Mouse (Mus musculus) olfactory bulb, adult 2 months (tissue): ENCODE measurements at regions not wholly inside any gene's neighbourhood (a gene's known extent, or its start where the extent isn't known, plus 50 kb on each side); places are given as distances from the start of the nearest gene placed in this dataset.

Experiments
- H3K27ac ChIP-seq: fragments of 200-500 bp; 2 replicates; pipeline ENCODE4 v1.5.1; 2012; ENCODE audit warnings: low read depth, low read length; ENCODE audit not compliant: insufficient read depth
- H3K4me1 ChIP-seq: fragments of 200-500 bp; 2 replicates; pipeline ENCODE4 v1.6.1; 2012; ENCODE audit warnings: low read length; ENCODE audit not compliant: control insufficient read depth, insufficient read depth
- H3K4me3 ChIP-seq: fragments of 200-500 bp; 2 replicates; pipeline ENCODE4 v1.5.1; 2012; ENCODE audit warnings: mild to moderate bottlenecking, low read depth, low read length, moderate library complexity; ENCODE audit not compliant: insufficient read depth
- CTCF ChIP-seq: fragments of 200-500 bp; IDR thresholded peaks from 2 replicates; pipeline ENCODE4 v1.5.1; 2012; ENCODE audit warnings: low read depth, mild to moderate bottlenecking, low read length, moderate library complexity; ENCODE audit not compliant: insufficient read depth
- POLR2A ChIP-seq: fragments of 200-500 bp; IDR thresholded peaks from 2 replicates; pipeline ENCODE4 v1.6.1; 2012; ENCODE audit warnings: mild to moderate bottlenecking, low read depth, low read length, moderate library complexity; ENCODE audit not compliant: insufficient read depth
- WGBS: fragments of 180-500 bp; shearing (Covaris S2); methylation state at CpG from one replicate; pipeline ENCODE4 v1.1.7; 2018; 5-methylcytosine and 5-hydroxymethylcytosine counted together

- 74% methylated on average over 5 of the region's 5 CpGs for WGBS
- Histone ChIP-seq H3K27ac (no peak overlapping the region), H3K4me1 (no peaks in the 10 kb centered on the region), H3K4me3 (no peak overlapping the region)
- TF ChIP-seq POLR2A (no peak), CTCF (no peak)
Measured at GRCm38 (mm10) chr16:77322338-77322737, 279.6 kb downstream of the Gm11146 start.

GRCm38 (mm10) chr16:77318150-77318549 lies 283.7 kb downstream of the Gm11146 start:
- Histone ChIP-seq H3K4me3 (no peak overlapping the region), H3K27ac (no peak overlapping the region), H3K4me1 (no peaks in the 10 kb centered on the region)
- 100% methylated on average over 1 of the region's 1 CpGs for WGBS
- TF ChIP-seq POLR2A (no peak), CTCF (no peak)

GRCm38 (mm10) chr16:77315354-77315753 lies 286.5 kb downstream of the Gm11146 start:
- Histone ChIP-seq H3K4me1 (no peaks in the 10 kb centered on the region), H3K27ac (no peak overlapping the region), H3K4me3 (no peak overlapping the region)
- no peak for TF ChIP-seq CTCF
- TF ChIP-seq POLR2A = no peak
- WGBS = 16% methylated on average over 1 of the region's 1 CpGs

- no peak for TF ChIP-seq CTCF
- no peak for TF ChIP-seq POLR2A
- H3K4me1 ChIP-seq = no peaks in the 10 kb centered on the region
- no peak overlapping the region for H3K27ac ChIP-seq
- H3K4me3 ChIP-seq = no peak overlapping the region
Measured at GRCm38 (mm10) chr16:77313195-77313594, 288.7 kb downstream of the Gm11146 start.

GRCm38 (mm10) chr16:77301270-77302171 lies 288.0 kb downstream of the Usp25 start:
- 71% methylated on average over 6 of the region's 6 CpGs for WGBS
- no peak overlapping the region for H3K27ac ChIP-seq
- H3K4me3 ChIP-seq = no peak overlapping the region
- H3K4me1 ChIP-seq = no peaks in the 10 kb centered on the region
- TF ChIP-seq POLR2A (no peak), CTCF (no peak)

- TF ChIP-seq POLR2A = no peak
- no peak for TF ChIP-seq CTCF
- 62% methylated on average over 6 of the region's 6 CpGs for WGBS
- H3K27ac ChIP-seq = no peak overlapping the region
- H3K4me1 ChIP-seq = no peaks in the 10 kb centered on the region
- no peak overlapping the region for H3K4me3 ChIP-seq
Measured at GRCm38 (mm10) chr16:77300572-77301213, 287.2 kb downstream of the Usp25 start.

- H3K4me3 ChIP-seq = no peak overlapping the region
- TF ChIP-seq CTCF (no peak), POLR2A (no peak)
- no peak overlapping the region for H3K27ac ChIP-seq
- H3K4me1 ChIP-seq = no peaks in the 10 kb centered on the region
- whole genome bisulfite sequencing = 88% methylated on average over 4 of the region's 4 CpGs
Measured at GRCm38 (mm10) chr16:77295574-77296355, 282.3 kb downstream of the Usp25 start.

GRCm38 (mm10) chr16:77292317-77292771 lies 278.8 kb downstream of the Usp25 start:
- Histone ChIP-seq H3K4me1 (no peaks in the 10 kb centered on the region), H3K27ac (peak overlapping the region; percentile 67), H3K4me3 (no peak overlapping the region)
- TF ChIP-seq CTCF = no peak
- 38% methylated on average over 2 of the region's 2 CpGs for WGBS
